Mouse (Mus musculus) ovary, postnatal 36 days (tissue): ENCODE measurements around the gene Rhox4a2.
"Not testable (repeated sequence)": the region's sequence is repeated elsewhere in the genome, so short reads cannot be mapped to it uniquely, and the experiment has no call there.

Experiments used
- DNase-seq: peaks from one replicate; pipeline ENCODE4 v3.0.0; 2022; ENCODE audit warnings: low spot score, mixed read lengths

The Rhox4a2 gene

DNA sequence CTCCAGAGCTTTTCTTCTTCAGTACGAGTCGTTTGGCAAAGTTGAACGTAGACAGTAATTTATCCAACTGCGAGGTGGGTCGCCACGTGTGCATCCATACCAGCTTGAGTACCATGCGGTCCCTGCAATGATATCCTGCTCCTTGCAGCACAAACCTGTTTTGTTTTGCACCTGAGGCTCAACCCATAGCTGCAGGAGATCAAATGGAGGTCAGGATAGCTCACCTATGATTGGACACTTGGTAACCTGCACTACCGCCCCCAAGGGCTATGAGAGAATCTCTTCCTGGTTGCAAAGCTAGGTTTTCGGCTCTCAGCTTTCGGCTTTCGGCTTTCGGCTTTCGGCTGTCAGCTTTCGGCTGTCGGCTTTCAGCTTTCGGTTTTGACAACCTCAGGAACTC lies at the start of gene Rhox4a2:
Gene Rhox4a2 (plus strand): TSS at position 301 of the 400 bp plus-strand sequence.
- not testable (repeated sequence) for DNase-seq

DNA sequence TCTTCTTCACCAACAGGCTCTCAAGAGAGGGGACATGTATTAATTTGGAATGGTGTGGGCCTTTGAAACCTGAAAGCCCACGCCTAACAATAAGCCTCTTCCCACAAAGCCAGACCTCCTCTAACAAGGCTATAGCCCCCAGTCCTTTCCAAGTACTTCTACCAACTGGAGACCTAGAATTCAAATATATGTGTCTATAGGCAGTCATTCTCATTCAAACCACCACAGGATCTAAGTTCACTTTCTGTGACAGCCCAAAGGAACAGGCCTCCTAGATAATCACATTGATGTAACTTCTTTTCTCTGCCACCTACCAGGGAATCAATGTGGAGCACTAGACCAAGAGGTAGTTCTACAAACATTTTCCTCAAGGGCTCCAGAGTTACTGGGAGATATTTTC lies 10.9 kb upstream of the Rhox4a2 start, which contains the start of gene Rhox3a2:
Gene Rhox3a2 (plus strand): TSS at position 301 of the 400 bp plus-strand sequence.
- not testable (repeated sequence) for DNase-seq

DNA sequence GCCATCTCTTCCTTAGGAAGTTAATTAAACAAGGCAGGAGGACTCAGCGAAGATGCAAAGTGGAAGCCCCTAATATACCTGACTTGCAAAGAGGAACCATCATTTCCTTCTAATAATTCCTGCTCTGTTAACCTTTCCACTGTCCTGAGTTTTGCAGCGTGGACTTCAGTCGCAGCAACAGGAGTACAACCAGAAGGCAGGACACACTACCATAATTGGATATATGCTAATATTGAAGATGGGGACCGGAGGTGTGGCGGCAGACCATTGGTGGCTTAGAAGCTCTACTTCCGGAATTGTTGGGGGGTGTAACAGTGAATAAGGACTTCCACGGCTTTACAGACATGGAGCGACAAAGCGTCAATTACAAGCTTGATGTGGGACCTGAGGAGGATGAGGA lies 21.1 kb downstream of the Rhox4a2 start, which contains the start of gene Rhox2b:
Gene Rhox2b (plus strand): TSS at position 301 of the 400 bp plus-strand sequence.
- not testable (repeated sequence) for DNase-seq

DNA sequence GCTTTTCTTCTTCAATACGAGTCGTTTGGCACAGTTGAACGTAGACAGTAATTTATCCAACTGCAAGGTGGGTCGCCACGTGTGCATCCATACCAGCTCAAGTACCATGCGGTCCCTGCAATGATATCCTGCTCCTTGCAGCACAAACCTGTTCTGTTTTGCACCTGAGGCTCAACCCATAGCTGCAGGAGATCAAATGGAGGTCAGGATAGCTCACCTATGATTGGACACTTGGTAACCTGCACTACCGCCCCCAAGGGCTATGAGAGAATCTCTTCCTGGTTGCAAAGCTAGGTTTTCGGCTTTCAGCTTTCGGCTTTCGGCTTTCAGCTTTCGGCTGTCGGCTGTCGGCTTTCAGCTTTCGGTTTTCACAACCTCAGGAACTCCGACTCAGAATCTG lies 41.5 kb downstream of the Rhox4a2 start, which contains the start of gene Rhox4b:
Gene Rhox4b (plus strand): TSS at position 301 of the 400 bp plus-strand sequence.
- DNase-seq = not testable (repeated sequence)
